Mouse (Mus musculus): ENCODE data around the gene Hrk.

Hrk gene

DNA sequence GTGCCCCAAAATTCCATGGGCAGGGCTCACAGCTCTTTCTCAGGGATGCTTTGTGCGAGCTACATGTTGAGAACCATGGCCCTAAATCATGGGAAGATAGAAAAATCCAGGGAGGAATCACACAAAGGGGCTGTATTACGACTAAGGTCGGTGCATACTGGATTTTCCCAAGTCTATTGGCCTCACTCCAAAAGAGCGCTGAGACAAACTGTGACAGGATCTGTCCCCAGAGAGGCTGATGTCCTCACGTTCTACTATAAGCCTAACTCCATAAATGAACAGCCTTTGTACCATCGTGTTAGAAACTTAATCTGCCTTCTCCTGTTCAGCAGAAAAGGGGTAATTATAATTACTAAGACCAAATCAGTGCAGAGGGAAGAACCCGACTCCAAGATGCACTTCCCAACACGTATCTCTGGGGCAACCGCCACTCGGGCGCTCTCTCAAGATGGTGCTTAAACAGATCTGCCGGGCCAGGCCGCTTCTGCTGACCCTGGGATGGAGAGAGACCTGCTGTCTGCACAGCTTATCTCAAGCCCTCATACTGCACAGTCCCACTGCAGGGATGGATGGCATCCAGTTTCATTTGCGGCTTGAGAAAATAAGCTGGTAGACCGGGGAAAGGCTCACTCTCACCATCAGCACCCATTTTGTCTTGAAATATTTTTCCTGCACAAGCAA, 18.3 kb upstream of the Hrk start:
- DNase-seq (ENCODE audit: low read depth, low spot score): no peak
- Histone ChIP-seq H3K27me3 (ENCODE audit: control insufficient read depth, insufficient read depth, low read length, poor library complexity, severe bottlenecking) (no peaks in the 10 kb centered on the region), H3K36me3 (ENCODE audit: control insufficient read depth, insufficient read depth, low read length, poor library complexity, severe bottlenecking) (no peaks in the 10 kb centered on the region)

GRCm38 (mm10) chr5:118147264-118147663, 17.2 kb upstream of the Hrk start:
- Histone ChIP-seq H3K27me3 (ENCODE audit: control insufficient read depth, insufficient read depth, low read length, poor library complexity, severe bottlenecking) (no peaks in the 10 kb centered on the region), H3K36me3 (ENCODE audit: control insufficient read depth, insufficient read depth, low read length, poor library complexity, severe bottlenecking) (no peaks in the 10 kb centered on the region)
- DNase-seq (ENCODE audit: low read depth, low spot score): no peak

DNA sequence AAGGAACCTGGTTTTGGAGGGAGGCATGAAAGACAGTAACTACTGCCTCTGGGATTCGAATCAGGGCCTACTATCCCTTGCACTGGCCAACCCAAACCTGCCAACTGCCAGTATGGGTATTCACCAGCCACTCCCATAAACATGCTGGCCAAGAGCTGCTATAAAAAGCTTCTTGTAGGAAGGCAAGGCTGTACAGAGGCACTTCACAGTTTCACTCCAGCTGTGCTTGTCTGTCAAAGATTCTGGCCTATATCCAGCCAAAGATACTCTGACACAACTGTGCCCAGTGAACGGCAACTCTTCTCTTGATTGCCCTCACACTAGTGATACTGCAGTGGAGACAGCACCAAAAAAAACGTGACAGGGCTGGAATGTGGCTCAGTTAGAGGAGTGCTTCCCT, 14.7 kb upstream of the Hrk start:
- no peak for DNase-seq (ENCODE audit: low read depth, low spot score)
- Histone ChIP-seq H3K36me3 (ENCODE audit: control insufficient read depth, insufficient read depth, low read length, poor library complexity, severe bottlenecking) (no peaks in the 10 kb centered on the region), H3K27me3 (ENCODE audit: control insufficient read depth, insufficient read depth, low read length, poor library complexity, severe bottlenecking) (no peaks in the 10 kb centered on the region)

DNA sequence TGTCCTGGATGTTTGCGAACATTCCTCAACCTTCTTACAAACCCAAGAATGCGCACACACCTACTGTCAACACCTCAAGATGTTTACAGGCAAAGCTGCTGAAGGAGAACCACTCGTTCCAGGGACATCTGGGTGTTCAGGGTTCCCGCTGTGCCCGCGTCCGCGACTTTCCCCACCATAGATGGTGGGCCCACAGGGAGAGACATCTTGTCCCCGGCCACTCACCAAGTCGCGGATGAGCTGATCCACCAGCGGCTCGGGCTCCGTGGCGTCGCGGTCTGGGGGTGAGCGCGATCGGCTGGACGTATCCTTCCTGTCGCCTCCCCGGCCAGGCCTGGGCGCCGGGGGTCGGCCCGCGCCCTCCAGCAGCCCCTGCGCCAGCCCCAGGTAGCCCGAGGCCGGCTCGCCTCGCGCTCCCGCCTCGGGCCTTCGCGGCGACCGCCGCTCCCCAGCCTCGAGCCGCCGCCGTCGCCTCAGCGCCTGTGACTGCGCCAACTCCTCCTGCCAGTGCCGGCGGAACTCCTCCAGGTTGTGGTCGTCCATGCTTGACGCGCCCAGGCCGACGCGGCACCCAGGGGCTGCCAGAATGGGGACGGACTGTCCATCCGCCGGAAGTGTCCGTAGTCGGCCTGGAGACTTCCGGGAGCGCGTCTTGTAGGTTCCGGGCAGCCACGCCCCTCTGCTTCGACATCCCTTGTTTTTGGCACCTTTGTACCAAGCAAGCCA, 9.4 kb upstream of the Hrk start, which contains the start of gene Fbxw8:
TSS of gene Fbxw8 (minus strand) at position 626 of the 726 bp plus-strand sequence.
- DNase-seq (ENCODE audit: low read depth, low spot score): peak; percentile 84
- Histone ChIP-seq H3K27me3 (ENCODE audit: control insufficient read depth, insufficient read depth, low read length, poor library complexity, severe bottlenecking) (no peaks in the 10 kb centered on the region; the same call in 1 of the 2 replicates), H3K36me3 (ENCODE audit: control insufficient read depth, insufficient read depth, low read length, poor library complexity, severe bottlenecking) (no peaks in the 10 kb centered on the region)

DNA sequence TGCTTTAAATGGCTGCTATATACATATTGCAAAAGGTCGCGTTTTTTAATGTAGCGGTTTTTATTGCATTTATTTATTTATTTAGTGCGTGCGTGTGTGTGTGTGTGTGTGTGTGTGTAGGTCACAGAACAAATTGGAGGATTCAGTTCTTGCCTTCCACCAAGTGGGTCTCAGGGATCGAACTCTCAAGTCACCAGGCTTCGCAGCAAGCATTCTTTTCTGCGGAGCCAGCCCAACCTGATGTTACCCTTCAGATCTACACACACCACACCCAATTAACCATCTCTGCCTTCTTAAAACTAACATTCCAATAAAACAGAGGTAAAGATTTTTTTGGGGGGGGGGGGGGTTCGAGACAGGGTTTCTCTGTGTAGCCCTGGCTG, 8.9 kb upstream of the Hrk start:
- Histone ChIP-seq H3K27me3 (ENCODE audit: control insufficient read depth, insufficient read depth, low read length, poor library complexity, severe bottlenecking) (no peaks in the 10 kb centered on the region; the same call in 1 of the 2 replicates), H3K36me3 (ENCODE audit: control insufficient read depth, insufficient read depth, low read length, poor library complexity, severe bottlenecking) (no peaks in the 10 kb centered on the region)
- DNase-seq (ENCODE audit: low read depth, low spot score): no peak

GRCm38 (mm10) chr5:118156976-118157375, 7.5 kb upstream of the Hrk start:
- Histone ChIP-seq H3K36me3 (ENCODE audit: control insufficient read depth, insufficient read depth, low read length, poor library complexity, severe bottlenecking) (no peaks in the 10 kb centered on the region), H3K27me3 (ENCODE audit: control insufficient read depth, insufficient read depth, low read length, poor library complexity, severe bottlenecking) (no peaks in the 10 kb centered on the region; the same call in 1 of the 2 replicates)
- peak; percentile 17 for DNase-seq (ENCODE audit: low read depth, low spot score)

DNA sequence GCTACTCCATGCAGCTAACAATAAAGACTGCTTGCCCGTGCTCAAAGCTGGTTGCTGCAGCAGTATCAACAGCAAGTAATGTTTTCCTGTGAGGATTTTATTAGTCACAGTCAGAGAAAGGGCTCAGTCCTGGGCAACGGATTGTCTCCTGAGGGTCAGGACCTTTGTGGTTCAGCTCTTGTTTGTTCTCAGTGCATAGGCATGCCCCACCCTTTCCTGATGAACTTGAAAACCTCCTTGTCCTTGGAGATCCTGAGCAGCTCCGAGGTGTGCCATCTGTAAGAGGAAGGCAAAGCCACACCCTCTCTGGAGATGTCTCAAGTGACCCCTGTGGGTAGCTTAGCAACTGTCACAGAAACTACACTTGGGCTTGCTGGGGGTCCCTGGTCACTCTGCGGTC, 3.8 kb upstream of the Hrk start:
- no peak for DNase-seq (ENCODE audit: low read depth, low spot score)
- H3K36me3 ChIP-seq (ENCODE audit: control insufficient read depth, insufficient read depth, low read length, poor library complexity, severe bottlenecking): no peaks in the 10 kb centered on the region
- H3K27me3 ChIP-seq (ENCODE audit: control insufficient read depth, insufficient read depth, low read length, poor library complexity, severe bottlenecking): no peaks in the 10 kb centered on the region

DNA sequence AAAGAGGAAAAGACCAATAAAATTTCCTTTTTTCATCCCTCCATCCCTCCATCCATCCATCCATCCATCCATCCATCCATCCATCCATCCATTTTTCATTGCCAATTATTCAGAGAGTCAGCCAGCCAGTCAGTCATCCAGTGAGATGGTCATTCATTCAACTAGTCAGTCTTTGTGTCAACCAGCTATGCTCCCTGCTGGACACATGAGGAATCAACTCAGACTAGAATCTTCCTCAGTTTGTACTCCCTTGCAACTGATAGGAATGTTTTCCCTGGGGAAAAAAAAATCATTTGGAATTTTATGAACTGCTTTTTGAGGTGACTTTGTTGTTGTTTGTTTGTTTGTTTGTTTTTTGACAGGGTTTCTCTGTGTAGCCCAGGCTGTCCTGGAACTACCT, 1.0 kb downstream of the Hrk start:
- no peak for DNase-seq (ENCODE audit: low read depth, low spot score)
- H3K27me3 ChIP-seq (ENCODE audit: control insufficient read depth, insufficient read depth, low read length, poor library complexity, severe bottlenecking): no peaks in the 10 kb centered on the region; the same call in 1 of the 2 replicates
- H3K36me3 ChIP-seq (ENCODE audit: control insufficient read depth, insufficient read depth, low read length, poor library complexity, severe bottlenecking): no peaks in the 10 kb centered on the region

- no peaks in the 10 kb centered on the region; the same call in 1 of the 2 replicates for H3K27me3 ChIP-seq (ENCODE audit: control insufficient read depth, insufficient read depth, low read length, poor library complexity, severe bottlenecking)
- DNase-seq (ENCODE audit: low read depth, low spot score): no peak
- H3K36me3 ChIP-seq (ENCODE audit: control insufficient read depth, insufficient read depth, low read length, poor library complexity, severe bottlenecking): no peaks in the 10 kb centered on the region
Observed at GRCm38 (mm10) chr5:118167561-118167995, 3.1 kb downstream of the Hrk start.

DNA sequence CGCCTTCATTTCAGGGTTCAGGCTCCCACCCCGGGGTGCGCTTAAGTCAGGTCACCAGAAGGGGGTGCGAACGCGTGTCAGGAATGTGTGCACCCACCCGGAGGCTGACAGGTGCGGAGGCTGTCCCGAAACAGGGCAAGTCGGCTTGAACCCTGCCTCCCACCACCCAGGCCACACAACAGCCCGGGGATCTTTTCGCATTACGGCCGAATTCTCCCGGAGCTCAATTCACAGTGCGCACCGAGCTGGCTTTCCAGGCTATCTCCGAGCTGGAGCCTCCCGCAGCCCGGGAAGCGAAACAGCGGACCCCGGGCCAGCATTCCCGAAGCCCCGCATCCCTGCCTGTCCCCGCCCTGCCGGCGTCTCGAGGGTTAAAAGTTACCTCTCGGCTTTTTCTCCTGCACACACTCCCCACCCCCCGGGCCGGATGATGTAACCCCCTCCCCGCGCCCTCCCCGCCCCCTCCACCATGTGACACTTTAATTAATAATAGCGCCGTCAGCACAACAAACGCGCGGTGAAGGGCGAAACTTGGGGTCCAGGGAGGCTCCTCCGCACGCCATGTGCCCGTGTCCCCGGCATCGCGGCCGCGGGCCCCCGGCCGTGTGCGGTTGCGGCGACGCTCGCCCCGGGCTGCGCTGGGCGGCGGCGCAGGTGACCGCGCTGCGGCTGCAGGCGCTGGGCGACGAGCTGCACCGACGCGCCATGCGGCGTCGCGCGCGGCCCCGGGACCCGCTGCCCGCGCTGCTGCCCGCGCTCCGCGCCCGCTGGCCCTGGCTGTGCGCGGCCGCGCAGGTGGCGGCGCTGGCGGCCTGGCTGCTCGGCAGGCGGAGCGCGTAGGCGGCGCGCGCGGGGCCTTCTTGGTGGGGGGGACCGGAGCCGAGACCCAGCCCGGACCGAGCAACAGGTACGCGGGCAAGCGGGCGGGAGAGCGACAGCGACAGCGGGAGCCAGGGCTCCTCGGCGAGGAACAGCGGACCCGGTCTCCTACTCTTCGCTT, 5.1 kb downstream of the Hrk start:
- Histone ChIP-seq H3K27me3 (ENCODE audit: control insufficient read depth, insufficient read depth, low read length, poor library complexity, severe bottlenecking) (no peaks in the 10 kb centered on the region; the same call in 1 of the 2 replicates), H3K36me3 (ENCODE audit: control insufficient read depth, insufficient read depth, low read length, poor library complexity, severe bottlenecking) (no peaks in the 10 kb centered on the region)
- no peak for DNase-seq (ENCODE audit: low read depth, low spot score)

DNA sequence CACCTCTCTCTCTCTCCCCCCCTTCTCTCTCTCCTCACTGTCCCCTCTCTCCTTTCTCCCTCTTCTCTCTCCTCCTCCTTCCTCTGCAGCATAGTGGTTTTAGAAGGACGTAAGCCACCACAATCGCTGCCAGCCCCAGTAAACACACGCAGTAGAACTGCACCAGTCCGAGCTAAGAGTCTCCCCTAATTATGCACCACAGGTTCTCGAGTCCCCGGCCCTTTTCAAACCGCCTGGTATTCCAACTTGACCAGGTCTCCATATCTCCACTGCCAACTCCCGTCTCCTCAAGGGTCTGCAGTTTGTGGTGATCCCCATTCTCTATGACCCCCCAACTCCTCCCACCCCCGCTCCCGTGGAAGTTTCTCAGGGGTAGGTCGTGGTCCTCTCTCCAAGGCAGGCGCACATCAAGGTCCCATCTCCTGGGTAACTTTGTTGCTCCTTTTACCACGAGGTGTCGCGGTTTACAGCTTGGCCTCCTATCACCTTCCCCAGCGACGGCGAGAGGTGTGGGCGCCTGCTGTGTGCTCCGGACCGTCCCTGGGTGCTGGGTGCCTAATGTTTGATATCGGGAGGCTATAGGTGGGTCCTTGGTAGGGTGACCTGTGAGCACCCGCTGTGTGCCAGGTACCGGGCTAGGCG, 6.6 kb downstream of the Hrk start:
- peak; percentile 29 for DNase-seq (ENCODE audit: low read depth, low spot score)
- H3K36me3 ChIP-seq (ENCODE audit: control insufficient read depth, insufficient read depth, low read length, poor library complexity, severe bottlenecking): no peaks in the 10 kb centered on the region
- H3K27me3 ChIP-seq (ENCODE audit: control insufficient read depth, insufficient read depth, low read length, poor library complexity, severe bottlenecking): no peaks in the 10 kb centered on the region; the same call in 1 of the 2 replicates

GRCm38 (mm10) chr5:118171665-118172064, 7.2 kb downstream of the Hrk start:
- Histone ChIP-seq H3K27me3 (ENCODE audit: control insufficient read depth, insufficient read depth, low read length, poor library complexity, severe bottlenecking) (no peaks in the 10 kb centered on the region; the same call in 1 of the 2 replicates), H3K36me3 (ENCODE audit: control insufficient read depth, insufficient read depth, low read length, poor library complexity, severe bottlenecking) (no peaks in the 10 kb centered on the region)
- no peak for DNase-seq (ENCODE audit: low read depth, low spot score)

DNA sequence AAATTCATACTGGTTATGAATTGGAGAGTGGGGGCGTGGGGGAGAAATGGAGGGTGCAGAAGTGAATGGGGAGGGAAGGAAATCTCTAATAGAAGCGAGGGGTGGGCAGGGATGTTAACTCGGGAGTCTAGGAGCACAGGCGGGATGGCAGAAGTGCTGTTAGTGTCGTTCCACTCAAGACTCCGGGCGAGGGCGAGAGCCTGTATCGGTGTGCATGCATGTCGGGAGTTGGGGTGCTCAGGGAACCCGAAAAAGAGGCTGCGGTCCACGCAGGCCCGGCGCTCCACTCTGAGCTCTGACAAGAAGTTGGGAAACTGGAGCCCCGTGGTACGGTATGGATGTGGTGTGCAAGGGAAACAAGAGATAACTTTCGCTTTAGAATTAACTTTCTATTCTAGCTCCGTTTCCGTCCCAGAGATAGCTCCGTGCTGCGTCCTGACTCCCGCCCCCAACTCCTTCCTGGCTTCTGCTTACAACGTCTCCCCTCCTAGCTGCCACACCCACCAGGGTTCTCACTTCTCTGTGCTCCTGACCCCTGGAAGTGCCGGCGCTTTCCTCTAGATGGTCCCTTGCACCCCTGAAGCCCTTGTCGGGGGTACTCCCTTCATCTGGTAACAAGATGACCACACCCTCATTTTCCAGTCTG, 7.8 kb downstream of the Hrk start:
- DNase-seq (ENCODE audit: low read depth, low spot score): no peak
- Histone ChIP-seq H3K36me3 (ENCODE audit: control insufficient read depth, insufficient read depth, low read length, poor library complexity, severe bottlenecking) (no peaks in the 10 kb centered on the region), H3K27me3 (ENCODE audit: control insufficient read depth, insufficient read depth, low read length, poor library complexity, severe bottlenecking) (no peaks in the 10 kb centered on the region; the same call in 1 of the 2 replicates)

Measured in splenic B cell, adult 2 months (primary cell).